Mouse (Mus musculus) forelimb bud, embryonic 11.5 days (tissue): ENCODE data around the gene Tsc1.

Source experiments
- DNase-seq: peaks from one replicate; pipeline ENCODE4 v3.0.0-alpha.2; 2012; ENCODE audit warnings: low read depth, low spot score

Tsc1 gene

DNA sequence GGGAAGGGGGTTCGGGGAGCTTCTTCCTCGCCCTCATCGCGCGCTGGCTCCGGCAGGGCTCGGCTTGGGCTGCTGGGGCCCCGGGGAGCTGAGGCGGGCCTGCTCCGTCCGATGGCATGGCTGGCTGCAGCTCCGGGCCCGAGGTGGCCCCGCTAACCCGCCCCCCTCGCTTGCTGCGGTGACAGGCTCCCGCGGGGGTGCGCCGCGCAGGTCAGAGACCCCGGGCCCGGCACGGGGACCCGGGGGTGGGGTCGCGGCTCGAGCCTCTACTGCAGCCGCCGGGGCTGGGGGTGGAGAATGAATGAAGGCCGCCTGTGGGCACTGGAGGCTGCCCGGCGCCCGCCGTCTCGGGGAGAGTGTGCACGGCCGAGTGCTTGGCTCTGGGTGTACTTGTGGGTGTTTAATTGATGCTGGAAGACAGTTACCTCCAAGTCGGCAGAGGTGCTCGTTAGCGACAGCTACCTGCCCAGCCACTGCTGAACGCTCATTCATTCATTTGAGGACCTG is 460 bp downstream of the Tsc1 start:
- DNase-seq: no peak

DNA sequence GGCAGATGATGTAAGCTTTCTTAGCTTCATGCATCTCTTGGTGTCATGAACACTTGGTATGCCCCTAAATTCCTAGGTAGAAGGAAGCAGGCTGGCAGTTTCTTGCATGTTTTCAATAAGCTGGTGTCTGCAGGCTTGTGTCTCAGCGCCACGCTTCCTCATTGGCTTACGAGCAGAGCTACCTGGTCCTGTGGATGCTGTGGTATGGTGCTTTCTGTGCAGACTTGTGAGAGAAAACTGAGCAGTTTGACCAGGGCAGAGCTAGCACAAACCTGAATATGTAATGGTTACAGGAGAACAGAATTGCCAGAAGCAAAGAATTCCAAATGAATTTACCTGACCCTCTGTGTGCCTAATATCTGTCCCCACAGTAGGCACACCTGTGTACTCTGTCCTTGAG is 2.1 kb downstream of the Tsc1 start:
- DNase-seq: no peak

DNA sequence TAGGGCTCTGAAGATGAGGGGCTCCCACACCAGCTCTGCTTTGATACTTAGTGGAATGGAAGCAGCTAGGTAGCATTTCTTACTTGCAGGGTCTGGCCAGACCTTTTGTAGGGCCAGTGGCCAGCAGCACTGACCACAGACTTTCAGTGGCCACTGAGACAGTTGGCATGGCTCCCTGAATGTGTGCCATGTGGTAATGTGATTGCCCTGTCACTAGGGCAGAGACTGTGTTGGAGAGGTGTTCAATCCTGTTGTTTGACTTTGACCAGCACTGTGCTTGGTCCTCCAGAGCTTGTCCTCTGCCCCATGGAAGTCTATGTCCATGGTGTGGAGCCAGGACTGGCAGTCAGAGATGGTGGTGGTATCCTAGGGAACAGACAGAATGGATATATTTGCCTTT is 9.5 kb downstream of the Tsc1 start:
- no peak for DNase-seq

DNA sequence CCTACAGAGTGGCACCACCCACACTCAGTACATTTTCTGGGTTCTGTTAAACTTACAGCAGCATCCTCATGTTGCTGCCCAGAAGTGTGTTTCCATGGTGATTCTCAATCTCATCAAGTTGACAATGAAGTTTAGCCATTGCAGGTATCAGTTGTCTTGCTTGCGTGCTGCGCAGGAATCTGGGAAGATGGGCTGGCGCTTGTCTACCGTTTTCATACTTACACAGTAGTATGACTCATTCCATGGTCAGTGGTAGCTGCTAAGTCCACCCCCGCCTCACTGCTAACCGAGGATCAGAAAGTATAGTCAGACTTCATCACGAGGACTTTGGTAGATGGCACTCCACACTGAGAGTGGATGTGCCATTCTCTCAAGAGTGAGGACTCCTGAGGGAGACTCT is 12.3 kb downstream of the Tsc1 start:
- DNase-seq: no peak

DNA sequence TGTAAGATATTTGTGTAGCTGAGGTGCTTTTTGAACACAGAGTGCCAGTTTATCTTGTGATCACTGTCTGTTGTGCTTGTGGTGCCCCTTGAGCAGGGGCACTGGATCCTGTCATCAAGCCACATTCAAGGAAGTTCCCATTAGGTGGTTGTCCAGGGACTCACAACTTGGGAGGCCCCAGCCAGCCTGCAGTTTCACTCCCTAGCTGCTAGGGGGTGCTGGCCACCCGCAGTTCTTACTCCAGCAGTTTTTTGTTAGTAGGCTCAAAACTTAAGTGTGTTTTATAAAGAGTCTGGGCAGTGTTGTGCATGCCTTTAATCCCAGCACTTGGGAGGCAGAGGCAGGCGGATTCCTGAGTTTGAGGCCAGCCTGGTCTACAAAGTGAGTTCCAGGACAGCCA is 13.3 kb downstream of the Tsc1 start:
- no peak for DNase-seq

DNA sequence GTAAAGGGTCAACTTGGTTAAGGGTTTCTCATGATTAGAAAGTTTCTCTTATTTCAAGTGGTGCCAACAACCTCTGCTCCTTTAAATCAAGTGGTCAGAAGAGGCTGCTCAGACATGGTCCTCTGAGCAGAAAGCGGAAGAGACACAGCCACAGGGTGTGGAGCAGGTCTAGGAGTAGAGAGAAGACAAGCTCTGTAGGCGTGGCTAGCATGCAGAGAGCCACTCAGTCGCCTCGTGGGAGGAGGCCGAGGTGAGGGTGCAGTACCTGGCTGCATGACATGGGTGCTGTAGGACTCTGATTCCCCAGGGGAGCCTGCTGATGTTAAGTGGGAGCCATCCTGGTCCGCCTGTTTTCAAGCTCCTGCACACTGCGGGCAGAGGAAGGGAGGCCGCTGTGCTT is 15.2 kb downstream of the Tsc1 start:
- no peak for DNase-seq

DNA sequence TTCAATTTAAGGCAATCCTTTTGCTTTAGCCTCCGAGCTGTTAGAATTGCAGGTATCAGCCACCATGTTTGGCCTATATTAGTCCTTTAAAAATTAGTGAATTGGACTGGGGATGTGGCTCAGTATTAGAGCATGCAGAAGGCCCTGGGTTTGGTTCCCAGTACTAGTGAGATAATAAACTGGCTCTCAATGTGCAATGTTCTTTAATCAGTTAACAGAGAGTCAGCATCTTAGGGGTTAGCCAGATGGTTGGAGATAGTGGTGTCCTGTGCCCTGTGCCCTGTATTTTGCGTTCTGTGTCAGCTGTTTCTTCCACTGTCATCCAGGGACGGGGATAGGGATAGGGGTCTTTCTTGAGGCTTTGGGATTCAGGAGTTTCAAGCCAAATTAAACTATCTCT is 21.9 kb downstream of the Tsc1 start:
- DNase-seq: no peak

DNA sequence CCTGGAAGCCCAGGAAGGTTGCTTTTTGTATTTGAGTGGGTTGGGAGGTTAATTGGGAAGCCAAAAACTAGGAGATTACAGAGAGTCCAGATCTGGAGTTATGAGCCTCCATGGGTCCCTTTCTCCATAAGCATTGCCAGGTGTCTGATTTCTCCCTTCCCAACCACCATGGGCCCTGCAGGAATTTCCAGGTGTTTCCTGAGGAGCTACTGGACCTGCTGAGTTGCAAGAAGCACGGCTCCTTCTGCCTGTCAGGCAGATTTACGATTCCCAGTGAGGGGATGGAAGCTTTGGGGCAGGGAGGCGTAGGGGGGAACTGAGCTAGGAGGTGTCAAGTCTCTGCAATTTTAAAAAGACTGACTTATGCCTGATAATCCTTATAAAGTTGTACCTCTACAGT is 24.8 kb downstream of the Tsc1 start:
- peak; percentile 72 for DNase-seq

DNA sequence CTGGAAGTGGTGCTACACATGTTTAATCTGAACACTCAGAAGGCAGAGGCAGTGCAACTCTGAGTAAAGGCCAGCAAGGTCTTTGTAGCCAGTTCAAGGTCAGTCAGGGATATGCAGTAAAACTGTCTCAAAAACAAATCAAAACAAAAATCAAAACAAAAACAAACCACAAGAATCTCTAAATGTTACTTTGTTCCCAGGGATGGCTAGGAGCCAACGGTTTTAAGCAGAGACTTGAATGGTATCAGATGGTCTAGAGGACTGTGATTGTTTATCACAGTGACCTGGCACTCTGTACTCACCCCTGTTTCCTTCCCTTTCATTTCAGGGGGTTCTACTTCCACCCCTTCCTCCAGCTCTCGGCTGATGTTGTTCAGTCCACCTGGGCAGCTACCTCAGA is 30.4 kb downstream of the Tsc1 start:
- DNase-seq: no peak

DNA sequence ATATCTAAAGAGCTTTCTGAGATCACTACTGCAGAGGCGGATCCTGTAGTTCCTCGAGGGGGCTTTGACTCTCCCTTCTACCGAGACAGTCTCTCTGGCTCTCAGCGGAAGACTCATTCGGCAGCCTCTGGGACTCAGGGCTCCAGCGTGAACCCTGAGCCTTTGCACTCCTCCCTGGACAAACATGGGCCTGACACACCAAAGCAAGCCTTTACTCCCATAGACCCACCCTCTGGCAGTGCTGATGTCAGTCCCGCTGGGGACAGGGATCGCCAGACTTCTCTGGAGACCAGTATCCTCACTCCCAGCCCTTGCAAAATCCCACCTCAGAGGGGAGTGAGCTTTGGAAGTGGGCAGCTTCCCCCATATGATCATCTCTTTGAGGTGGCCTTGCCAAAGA is 35.0 kb downstream of the Tsc1 start:
- DNase-seq: no peak

DNA sequence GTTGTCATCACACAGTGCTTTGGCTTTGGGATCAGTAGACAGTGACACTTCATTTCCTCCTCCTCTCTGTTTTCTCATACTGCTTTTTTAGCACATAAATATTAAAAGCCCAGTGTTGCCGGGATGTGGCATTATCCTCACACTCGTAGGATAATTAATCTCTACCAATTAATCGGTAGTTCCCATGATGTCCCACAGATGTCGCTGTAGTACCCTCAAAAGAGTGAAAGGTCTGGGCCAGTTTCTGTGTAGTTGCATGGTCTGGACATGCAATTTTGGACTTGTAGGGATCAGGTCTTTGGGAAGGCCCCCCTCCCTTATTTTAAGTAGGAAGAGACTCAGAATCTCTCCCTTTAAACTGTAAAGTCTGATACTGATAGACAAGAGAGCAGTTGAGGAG is 39.7 kb downstream of the Tsc1 start:
- peak; percentile 18 for DNase-seq

DNA sequence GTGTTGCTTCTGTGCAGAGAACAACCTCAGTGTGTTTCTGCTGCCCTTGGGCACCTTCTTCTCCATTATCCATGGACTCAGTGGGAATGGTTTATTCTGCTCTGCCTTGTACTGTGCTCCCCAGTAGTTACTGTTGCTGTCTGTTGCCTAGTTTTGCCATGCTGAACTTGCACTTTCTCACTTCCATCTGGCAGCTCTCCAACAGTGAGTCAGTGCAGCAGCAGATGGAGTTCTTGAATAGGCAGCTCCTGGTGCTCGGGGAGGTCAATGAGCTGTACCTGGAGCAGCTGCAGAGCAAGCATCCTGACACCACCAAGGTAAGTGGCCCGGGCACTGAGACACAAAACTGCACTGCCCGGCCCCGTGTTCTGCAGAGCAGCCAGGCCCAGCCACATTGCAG is 40.7 kb downstream of the Tsc1 start:
- DNase-seq: no peak

DNA sequence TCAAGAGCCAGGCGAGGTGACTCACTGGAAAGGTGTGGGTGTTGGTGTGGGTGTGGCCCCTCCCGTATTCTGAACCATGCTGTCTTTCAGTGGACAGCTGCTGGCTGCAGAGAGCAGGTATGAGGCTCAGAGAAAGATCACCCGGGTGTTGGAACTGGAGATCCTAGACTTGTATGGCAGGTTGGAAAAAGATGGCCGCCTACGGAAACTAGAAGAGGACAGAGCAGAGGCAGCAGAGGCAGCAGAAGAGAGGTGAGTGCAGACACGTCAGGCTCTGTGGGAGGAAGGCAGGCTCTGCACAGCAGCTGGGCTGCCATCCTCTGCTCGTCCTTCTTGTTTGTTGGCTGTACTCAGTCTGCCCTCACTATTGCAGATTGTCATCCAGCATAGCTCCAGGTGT is 44.9 kb downstream of the Tsc1 start:
- no peak for DNase-seq

DNA sequence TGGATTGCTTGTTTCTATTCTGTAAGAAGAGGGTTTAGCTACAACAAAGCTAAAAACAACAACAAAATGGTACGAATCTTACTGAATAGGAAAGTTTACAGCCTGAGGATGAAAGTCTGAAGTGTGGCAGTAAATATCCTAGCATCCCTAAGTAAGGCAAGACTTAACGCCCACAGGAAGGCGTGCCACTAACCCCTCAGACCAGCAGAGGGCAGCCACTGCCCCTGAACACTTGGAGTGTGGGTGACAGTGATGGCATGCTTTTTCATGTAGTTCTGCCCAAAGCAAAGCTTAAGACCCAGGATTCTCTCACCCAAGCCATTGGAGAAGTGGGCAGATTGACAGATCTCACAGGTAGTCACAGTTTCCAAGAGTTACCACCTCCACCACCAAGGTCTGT is 47.4 kb downstream of the Tsc1 start:
- peak; percentile 42 for DNase-seq

DNA sequence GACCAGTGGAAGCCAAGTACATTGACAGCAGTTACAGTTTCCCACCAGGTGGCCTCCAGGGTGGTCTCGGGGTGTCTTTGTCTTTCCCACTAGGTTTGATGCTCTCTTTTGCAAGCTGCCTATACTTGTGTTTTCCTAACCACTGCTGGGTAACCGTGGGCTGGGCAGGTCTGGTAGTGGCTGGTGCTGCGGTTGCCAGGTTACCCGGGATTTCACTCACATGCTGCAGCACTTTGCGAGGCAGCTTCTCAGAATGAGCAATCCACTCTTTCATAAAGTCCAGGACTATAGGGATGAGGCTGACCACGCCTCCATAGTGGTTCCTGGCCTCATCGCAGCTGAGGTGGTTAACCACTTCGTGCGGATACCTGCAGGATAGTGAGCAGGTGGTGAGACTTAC is 51.7 kb downstream of the Tsc1 start:
- no peak for DNase-seq

DNA sequence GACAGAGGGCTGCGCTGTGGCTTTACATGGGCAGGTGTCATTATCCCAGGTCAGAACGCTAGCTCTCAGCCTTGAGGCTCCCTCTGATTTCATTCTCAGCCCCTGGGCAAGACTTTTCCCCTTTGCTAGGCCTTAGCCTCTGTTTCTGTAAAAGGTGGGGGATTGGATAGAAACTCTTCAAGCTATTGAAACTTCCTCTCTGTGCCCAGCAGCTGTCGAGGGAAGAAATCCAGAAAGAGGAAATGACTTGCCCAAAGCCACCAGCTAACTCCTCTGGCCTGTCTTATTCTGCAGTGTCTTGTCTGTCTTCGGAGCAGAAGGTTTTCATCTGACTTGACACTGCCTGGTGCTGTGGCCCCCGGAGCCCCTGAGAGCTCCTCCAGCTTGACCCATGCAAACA is 57.5 kb downstream of the Tsc1 start:
- DNase-seq: no peak

DNA sequence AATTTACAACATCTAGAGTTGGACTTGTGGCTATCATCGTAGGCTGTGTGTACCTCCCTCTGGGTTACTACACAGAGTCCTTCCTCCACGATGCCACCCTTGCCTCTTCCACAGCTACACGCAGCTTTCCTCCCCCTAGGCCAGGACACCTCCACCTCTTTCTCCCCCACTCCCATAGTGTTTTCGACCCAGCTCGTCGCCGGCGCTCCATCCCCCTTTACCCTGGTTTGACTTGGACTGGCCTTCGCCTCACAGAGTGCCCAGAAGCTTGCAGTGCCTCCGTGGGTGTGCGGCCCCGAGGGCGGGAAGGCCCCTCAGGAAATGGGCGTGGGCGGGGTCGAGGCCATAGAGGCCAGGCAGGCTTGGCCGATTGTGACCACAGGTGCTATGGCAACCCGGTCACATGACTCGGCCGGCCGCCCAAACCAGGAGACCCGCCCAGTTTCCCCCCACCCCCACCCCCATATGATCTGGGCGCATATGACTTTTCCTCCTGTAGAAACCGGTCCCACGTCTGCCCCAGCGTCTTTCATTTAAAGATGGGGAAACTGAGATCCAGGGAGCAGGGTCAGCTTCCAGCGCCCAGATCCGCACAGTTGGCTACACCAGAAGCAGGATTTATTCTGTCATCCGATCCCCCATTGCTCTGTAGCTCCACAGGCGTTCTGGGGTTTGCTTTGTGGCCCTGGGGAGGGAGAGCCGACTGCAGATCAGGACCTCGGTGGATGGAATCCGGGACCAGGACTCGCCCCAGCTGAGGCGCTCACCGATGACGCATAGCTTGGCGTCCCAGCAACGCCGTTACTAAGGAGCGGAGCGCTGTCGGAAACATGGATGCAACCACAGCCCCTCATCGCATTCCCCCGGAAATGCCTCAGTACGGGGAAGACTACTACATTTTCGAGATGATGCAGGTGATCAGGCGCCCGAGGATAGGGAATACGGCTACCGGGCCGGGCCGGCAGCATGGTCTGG is 58.6 kb downstream of the Tsc1 start, which contains the start of the genes Spaca9 and Ak8:
TSS of gene Spaca9 (minus strand) at position 367 of the 975 bp plus-strand sequence.
TSS of gene Ak8 (plus strand) at position 804 of the 975 bp plus-strand sequence.
- DNase-seq: peak; percentile 87

DNA sequence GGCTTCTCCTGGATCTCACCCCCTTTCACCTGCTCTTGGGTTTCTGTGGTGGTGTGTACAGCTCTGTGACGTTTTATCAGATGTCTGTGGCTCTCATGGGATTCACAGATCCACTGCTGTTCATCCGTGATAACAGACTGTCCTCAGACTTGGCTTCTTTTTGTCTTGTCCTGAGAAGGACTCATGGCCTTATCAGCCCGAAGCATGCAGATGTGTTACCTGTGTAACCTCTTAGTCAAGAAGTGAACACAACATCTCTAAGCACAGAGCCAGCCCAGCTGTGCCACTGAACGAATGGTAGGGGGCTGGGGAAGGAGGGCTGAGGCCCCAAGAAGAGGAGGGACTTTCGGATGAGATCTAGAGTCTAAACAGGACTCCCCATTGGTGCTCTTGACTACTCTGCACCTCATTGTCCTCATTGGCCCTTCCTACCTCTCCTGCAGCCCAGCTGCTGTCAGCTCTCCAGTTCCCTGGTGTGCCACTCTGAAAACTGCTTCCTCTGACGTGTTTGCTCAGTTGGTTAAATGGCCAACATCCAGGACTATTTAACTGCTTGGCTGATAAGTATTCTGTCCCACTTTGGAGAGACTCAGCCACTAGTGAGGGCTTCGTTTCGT is 60.7 kb downstream of the Tsc1 start:
- DNase-seq: no peak

DNA sequence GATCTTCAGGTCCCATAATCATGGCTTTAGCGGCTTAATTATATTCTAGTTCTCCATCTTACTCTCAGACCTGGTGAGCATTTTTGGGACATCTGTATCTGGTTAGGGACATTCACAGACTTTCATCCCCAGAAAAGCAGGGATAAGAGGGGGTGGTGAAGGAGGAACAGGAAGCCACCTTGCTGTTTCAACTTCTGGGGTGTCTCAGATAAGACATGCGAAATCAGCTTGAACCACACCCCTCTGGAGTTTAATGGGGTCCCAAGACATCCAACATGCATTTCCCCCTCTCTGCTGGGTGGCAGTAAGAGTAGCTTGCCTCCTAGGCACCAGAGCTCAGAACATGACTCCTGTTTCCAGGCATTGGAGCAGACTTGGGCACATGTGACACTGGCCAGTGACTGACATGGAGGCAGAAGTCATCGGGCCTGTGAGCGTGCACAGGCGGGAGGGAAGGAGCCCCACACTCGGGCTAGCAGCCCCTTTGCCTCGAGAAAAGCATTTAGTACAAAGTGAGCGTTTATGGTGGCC is 65.1 kb downstream of the Tsc1 start:
- DNase-seq: no peak

DNA sequence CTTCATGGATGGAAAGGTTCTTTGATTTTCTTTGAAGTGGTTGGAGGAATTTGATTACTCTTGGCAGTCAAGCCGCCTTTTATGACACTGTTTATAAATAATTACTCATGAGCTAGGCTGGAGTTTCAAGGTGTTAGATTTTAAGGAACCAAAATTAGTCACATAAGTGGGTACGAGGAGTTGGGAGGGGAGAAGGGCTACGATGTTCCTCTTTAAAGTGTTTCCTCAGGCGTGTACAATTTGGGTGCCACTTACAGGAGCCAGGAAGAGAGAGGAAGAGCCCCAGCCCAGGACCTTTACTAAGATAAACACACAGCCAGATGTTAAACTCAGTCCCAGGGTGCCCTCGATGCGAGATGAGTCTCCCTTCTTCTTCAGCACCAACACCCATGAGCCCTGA is 65.8 kb downstream of the Tsc1 start:
- no peak for DNase-seq

DNA sequence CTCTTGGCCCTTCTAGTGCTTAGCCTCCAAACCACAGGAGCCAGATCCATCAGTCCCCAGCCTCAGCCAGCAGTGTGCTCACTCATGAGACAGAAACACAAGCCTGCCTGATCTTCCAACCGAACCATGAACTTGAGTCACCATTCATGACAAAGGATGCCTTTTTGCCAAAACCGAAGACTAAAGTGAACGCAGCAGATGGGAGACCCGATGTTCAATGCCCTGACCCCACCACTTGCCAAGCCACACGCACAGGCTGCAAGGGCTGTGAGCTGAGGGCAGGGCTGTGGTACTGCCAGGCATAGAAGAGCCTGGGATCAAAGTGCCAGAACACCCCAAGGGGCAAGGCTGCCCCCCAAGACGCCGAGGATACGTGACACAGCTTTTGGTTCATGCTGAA is 72.0 kb downstream of the Tsc1 start:
- DNase-seq: no peak

DNA sequence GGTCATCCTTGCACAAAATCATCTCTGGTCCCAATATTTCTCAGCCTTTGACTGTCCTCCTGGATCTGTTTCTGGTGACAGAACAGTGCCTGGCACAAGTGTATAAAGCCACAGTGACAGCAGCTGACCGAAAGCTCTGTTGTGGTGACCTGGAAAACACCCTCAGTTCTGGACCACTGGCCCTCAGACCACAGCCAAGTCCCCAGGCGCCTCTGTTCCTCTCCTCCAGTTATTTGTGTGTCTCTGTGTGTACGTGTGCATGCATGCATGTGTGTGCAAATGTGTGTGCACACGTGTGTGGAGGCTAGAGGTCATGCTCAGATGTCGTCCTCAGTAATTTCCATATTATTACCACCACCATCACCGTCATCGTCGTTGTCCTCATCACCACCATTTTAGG is 81.4 kb downstream of the Tsc1 start:
- DNase-seq: no peak

DNA sequence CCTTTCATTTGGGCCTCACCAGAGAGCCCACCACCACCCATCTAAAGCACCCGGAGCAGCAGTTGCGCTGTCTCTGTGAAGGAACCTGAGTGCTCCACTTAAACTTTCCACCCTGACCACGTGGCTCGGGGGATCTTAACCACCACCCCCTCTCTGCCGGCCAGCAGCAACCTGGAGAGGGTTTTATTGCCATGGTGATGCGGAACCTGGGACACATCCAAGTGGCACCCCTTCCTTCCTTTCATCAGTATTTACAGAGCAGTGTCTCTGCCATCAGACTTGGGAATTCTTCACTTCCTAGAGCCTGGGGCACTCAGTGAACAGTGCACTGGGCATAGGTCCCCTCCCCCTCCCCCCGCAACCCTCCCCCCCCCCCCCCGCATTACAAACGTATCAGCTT is 82.9 kb downstream of the Tsc1 start:
- no peak for DNase-seq
